Mouse (Mus musculus): ENCODE measurements around the gene Wbp11. TPM values are rescaled to one million over a fixed set of nuclear protein-coding genes. Genes with fewer than 3 reads are reported as not detected.

Gene Wbp11
- polyA plus RNA-seq (2015; fragmentation: Nextera tagmentation; extraction: Ambion mirVana): 60.4 and 66.9 TPM in 2 replicates

DNA sequence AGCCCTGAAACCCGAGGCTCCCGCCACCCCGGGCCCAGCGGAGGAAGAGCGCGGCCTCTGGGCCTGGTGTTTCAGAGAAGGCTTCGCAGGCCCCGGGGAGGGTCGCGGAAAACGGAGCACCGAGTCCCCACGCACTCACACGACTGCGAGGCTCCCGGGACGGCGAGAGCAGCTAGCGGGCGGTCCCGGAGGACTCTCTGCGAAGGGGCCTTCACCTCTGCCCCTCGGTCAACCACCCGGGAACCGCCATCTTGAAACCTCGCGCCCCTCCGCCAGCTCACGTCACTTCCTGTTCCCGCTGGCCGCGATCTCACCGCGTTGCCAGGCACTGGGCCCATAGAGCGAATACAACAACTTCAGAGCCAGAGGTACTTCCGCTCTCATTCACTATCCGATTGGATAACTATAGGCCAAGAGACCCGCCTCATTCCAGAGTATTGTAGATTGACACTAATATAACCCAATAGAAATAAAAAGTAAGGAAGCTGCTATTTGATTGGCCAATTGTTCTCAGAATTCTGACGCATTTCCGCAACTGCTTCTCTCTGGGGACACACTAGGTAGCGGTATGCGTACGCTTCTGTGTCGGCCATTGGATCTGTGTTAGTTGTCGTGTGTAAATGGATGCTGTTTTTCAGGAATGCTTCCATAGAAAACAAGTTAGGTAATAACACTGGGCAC is at the start of gene Wbp11:
Gene Wbp11 (minus strand): TSS at position 353 of the 681 bp plus-strand sequence.
- Histone ChIP-seq H3K4me2 (peak within 1 kb of the TSS; percentile 72), H3K27ac (peak within 1 kb of the TSS; percentile 84), H3K4me1 (replicated peaks) (peaks cover 6% of the 10 kb centered on the region), H3K36me3 (peaks cover 22% of the 10 kb centered on the region), H3K9ac (peak within 1 kb of the TSS; percentile 97), H3K9me3 (replicated peaks) (no peaks in the 10 kb centered on the region), H3K4me3 (peak within 1 kb of the TSS; percentile 73), H3K27me3 (no peaks in the 10 kb centered on the region)
- ATAC-seq (replicated peaks; ENCODE audit: insufficient number of reproducible peaks, insufficient read depth, low FRiP score, low read depth): peak; percentile 100
- under 1% methylated on average over 45 of the region's 45 CpGs for WGBS

DNA sequence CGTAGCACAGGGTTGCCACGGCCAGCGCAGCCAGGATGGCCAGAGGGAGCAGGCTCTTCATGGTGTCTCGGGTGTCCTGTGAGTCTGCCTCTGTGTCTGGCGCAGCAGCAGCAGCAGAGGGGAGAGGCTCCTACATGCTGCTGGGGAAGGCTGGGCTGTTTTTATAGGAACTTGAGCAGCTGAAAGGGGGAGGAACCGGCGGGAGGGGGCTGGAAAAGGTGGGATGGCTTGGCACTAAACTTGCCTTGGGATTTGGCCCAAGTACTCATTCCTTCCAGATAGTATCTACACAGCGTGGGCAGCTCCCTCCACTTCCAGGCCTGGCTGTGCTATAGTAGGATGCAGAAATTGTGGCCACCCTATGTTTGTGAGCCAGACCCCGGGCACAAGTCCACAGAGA is 47.6 kb upstream of the Wbp11 start, which contains the start of gene Mgp:
Gene Mgp (minus strand): TSS at position 154 of the 400 bp plus-strand sequence.
- Histone ChIP-seq H3K9ac (peak within 1 kb of the TSS; percentile 48), H3K36me3 (no peaks in the 10 kb centered on the region), H3K4me1 (replicated peaks) (peaks cover 19% of the 10 kb centered on the region), H3K27ac (peak within 1 kb of the TSS; percentile 84), H3K27me3 (no peaks in the 10 kb centered on the region), H3K4me2 (peak within 1 kb of the TSS; percentile 54), H3K4me3 (peak within 1 kb of the TSS; percentile 48), H3K9me3 (replicated peaks) (no peaks in the 10 kb centered on the region)
- peak; percentile 83 for ATAC-seq (replicated peaks; ENCODE audit: insufficient number of reproducible peaks, insufficient read depth, low FRiP score, low read depth)
- WGBS: 18% methylated on average over 9 of the region's 9 CpGs

DNA sequence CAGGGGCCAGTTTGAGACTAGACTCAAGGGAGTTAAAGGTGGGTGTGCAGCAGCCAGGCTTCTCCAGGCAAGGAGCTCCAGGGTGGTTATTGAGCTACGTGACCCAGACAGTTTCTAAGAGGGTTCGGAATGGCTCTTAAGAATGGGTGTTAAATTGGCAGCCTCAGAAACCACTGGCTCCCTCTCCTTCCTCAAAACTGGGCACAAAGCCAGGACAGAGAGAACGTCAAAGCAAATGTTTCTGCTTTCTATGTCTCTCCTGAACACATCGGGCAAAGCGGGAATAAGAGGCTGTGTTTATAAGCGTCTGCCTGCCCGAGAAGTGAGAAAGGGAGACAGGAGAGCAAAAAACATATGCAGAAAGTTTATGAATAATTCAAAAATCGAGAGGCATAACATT is 46.6 kb upstream of the Wbp11 start:
- peak; percentile 59; the same call in 1 of the 2 replicates for ATAC-seq (replicated peaks; ENCODE audit: insufficient number of reproducible peaks, insufficient read depth, low FRiP score, low read depth)
- peak overlapping the region; percentile 41; the same call in 1 of the 2 replicates for H3K9ac ChIP-seq
- H3K9me3 ChIP-seq (replicated peaks): no peaks in the 10 kb centered on the region
- peak overlapping the region; percentile 84 for H3K27ac ChIP-seq
- peak overlapping the region; percentile 37 for H3K4me3 ChIP-seq
- peaks cover 19% of the 10 kb centered on the region for H3K4me1 ChIP-seq (replicated peaks)
- no peaks in the 10 kb centered on the region for H3K36me3 ChIP-seq
- 19% methylated on average over 8 of the region's 8 CpGs for WGBS
- no peaks in the 10 kb centered on the region for H3K27me3 ChIP-seq
- peak overlapping the region; percentile 54 for H3K4me2 ChIP-seq

DNA sequence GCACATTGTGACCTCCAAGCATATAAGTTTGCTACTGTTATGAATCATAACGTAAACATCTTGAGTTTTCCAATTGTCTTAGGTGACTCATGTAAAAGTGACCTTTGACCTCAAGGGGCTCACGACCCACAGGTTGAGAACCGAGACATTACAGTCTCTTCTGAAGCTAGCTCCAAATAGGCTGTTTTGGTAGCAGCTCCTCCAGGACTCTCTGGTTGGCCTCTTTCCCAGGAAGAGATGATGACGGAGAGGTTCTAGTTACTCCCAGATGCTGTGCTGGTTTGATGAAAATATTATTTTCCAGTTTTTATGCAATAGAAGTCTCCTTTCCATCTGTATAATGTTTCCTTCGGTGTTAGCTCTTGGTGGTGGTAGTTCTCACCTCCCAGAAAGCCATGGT is 40.9 kb upstream of the Wbp11 start:
- Histone ChIP-seq H3K27ac (no peak overlapping the region), H3K27me3 (no peaks in the 10 kb centered on the region), H3K9ac (no peak overlapping the region), H3K4me2 (no peak overlapping the region), H3K36me3 (no peaks in the 10 kb centered on the region), H3K9me3 (replicated peaks) (no peaks in the 10 kb centered on the region), H3K4me3 (no peak overlapping the region), H3K4me1 (replicated peaks) (peaks cover under 1% of the 10 kb centered on the region; the same call in 1 of the 2 replicates)
- ATAC-seq (replicated peaks; ENCODE audit: insufficient number of reproducible peaks, insufficient read depth, low FRiP score, low read depth): no peak
- 67% methylated on average over 5 of the region's 5 CpGs for WGBS

DNA sequence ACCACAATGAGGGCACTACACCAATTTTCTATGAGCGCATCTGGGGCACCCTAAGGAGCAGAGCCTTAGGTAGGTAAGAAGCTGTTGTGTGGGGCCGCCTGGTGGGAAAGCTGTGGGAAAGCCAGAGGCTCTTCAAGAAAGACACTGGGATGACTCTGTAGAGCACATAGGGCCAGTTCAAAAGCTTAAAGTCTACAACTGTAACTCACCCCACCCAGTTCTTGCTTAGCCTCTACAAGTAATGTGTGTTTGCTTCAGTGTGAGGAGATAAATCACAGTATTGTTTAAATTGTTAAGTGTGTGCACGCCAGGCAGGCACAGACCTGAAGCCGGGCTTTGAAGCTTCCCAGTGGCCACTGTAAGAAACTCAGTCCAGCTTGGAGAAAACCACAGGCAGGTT is 38.1 kb upstream of the Wbp11 start:
- Histone ChIP-seq H3K4me3 (no peak overlapping the region), H3K4me2 (no peak overlapping the region), H3K9me3 (replicated peaks) (no peaks in the 10 kb centered on the region), H3K27ac (no peak overlapping the region), H3K27me3 (no peaks in the 10 kb centered on the region), H3K4me1 (replicated peaks) (peaks cover 3% of the 10 kb centered on the region; the same call in 1 of the 2 replicates), H3K36me3 (no peaks in the 10 kb centered on the region), H3K9ac (no peak overlapping the region)
- no peak for ATAC-seq (replicated peaks; ENCODE audit: insufficient number of reproducible peaks, insufficient read depth, low FRiP score, low read depth)
- WGBS: 82% methylated on average over 4 of the region's 4 CpGs

DNA sequence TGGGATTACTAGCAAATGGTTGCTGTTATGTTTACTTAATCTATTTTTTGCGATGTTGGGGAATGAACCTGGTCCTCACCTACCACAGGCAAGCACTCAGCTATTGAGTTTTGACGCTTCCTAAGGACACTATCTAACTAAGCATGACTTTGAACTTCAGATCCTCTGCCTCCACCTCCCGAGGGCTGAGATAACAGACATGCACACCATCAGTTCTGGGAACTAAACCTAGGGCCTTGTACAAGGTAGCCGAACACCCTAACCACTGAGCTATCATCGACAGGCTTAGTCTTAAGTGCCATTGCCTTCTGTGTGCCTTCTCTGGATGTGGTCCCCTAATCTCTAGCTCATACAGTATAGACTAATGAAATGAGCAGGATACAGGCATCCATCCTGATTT is 37.3 kb upstream of the Wbp11 start:
- Histone ChIP-seq H3K4me3 (no peak overlapping the region), H3K27me3 (no peaks in the 10 kb centered on the region), H3K36me3 (no peaks in the 10 kb centered on the region), H3K9me3 (replicated peaks) (no peaks in the 10 kb centered on the region), H3K9ac (no peak overlapping the region), H3K4me2 (no peak overlapping the region), H3K4me1 (replicated peaks) (peaks cover 9% of the 10 kb centered on the region), H3K27ac (no peak overlapping the region)
- 83% methylated on average over 5 of the region's 5 CpGs for WGBS
- no peak for ATAC-seq (replicated peaks; ENCODE audit: insufficient number of reproducible peaks, insufficient read depth, low FRiP score, low read depth)

DNA sequence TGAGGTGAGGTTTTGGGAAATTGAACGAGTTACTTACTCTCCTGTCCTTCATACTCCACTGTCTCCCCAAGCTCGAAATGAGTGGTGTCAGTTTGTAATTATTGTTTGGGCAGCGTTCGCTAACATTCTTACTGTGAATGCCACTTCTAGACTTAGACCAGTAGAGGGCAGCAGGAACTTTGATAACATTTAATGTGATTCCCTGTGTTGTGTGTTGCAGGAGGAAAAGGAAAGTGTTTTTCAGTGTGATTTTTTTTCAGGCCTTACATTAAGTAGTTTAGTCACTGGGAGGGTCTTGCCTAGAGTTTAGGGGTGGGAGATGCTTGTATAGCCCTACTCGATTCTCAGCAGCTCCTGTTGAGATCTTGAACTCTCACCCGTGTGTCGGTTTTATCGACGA is 33.0 kb upstream of the Wbp11 start:
- Histone ChIP-seq H3K4me2 (peak overlapping the region; percentile 21; the same call in 1 of the 2 replicates), H3K36me3 (no peaks in the 10 kb centered on the region), H3K9me3 (replicated peaks) (no peaks in the 10 kb centered on the region), H3K4me1 (replicated peaks) (peaks cover 46% of the 10 kb centered on the region), H3K27me3 (no peaks in the 10 kb centered on the region), H3K27ac (peak overlapping the region; percentile 95), H3K9ac (0 out of 2 replicates have a peak overlapping the region, but pooled peaks have one; percentile 3), H3K4me3 (no peak overlapping the region)
- WGBS: 32% methylated on average over 9 of the region's 9 CpGs
- ATAC-seq (replicated peaks; ENCODE audit: insufficient number of reproducible peaks, insufficient read depth, low FRiP score, low read depth): no peak

DNA sequence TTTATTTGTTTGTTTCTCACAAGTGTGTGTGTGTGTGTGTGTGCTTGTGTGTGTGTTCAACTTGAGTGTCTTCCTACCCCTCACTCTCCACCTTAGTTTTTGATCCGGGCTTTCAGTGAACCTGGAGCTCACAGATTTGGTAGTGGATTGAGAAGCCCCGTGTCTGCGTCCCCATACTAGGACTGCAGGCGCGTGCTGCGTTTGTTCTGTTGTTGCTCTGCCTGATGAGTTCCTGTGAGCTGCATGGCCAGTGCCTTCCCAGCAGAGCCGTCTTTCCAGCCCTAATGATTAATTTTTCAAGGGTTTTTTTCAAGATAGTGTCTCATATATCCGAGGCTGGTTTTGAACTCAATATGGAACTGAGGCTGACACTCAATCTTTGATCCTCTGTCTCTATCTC is 30.4 kb upstream of the Wbp11 start:
- Histone ChIP-seq H3K36me3 (no peaks in the 10 kb centered on the region), H3K4me3 (no peak overlapping the region), H3K9ac (no peak overlapping the region), H3K27ac (peak overlapping the region; percentile 95), H3K9me3 (replicated peaks) (no peaks in the 10 kb centered on the region), H3K27me3 (no peaks in the 10 kb centered on the region), H3K4me2 (peak overlapping the region; percentile 64; the same call in 1 of the 2 replicates), H3K4me1 (replicated peaks) (peaks cover 54% of the 10 kb centered on the region)
- ATAC-seq (replicated peaks; ENCODE audit: insufficient number of reproducible peaks, insufficient read depth, low FRiP score, low read depth): no peak
- WGBS: 39% methylated on average over 8 of the region's 8 CpGs

DNA sequence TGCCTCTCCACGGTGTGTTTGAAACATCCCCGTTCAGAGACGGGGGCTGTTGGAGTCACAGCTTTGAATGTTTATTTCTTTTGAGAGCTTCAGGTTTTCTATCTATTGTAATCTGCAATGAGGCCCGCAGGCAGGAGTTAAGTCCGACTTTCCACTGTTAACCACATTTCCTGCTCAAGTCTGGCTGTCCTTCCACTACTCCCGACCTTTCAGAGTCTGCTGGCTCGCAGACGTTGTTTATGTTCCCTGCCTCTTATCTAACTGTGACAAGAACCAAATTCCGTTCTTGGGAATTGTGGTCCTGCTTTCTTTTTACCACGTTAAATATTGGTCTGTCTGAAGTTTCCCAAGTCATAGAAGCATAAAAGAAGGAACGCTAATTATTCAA is 29.8 kb upstream of the Wbp11 start:
- ATAC-seq (replicated peaks; ENCODE audit: insufficient number of reproducible peaks, insufficient read depth, low FRiP score, low read depth): peak; percentile 78
- Histone ChIP-seq H3K27ac (peak overlapping the region; percentile 95), H3K4me1 (replicated peaks) (peaks cover 55% of the 10 kb centered on the region), H3K4me3 (peak overlapping the region; percentile 41), H3K36me3 (no peaks in the 10 kb centered on the region), H3K9me3 (replicated peaks) (no peaks in the 10 kb centered on the region), H3K4me2 (peak overlapping the region; percentile 64), H3K27me3 (no peaks in the 10 kb centered on the region), H3K9ac (peak overlapping the region; percentile 46)
- 4% methylated on average over 11 of the region's 11 CpGs for WGBS

DNA sequence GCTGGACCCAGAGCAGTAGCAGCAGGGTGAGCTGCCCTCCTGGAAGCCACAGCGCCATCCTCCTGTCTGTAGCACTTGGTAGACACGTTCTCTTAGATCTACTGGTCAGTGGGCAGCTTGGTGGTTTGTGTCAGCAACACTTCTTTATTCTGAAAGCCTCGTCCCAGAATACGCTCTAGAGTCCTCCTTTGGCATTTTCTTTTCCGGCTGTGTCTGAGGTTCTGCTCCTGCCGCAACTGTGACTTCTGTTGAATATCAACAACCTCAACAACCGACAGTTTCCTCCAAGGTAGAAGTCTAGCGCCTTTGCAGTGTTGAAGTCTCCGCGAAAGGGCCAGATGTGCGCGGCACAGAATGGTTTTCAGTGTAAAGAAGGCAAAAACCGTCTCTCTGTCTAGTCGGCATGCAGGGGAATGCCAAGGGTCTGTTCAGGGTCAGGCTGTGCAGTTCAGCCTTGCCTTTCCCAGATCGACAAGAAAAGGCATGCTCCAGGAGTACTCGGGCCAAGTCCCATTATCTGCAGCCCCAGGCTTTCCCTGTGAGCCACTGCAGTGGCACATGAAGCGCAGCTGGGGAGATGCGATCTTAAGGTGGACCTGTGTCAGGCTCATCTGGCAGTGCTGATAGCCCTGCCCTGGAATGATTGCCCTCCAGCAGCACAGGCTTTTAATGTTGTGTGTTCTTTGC is 29.3 kb upstream of the Wbp11 start, which contains the start of gene Art4:
Gene Art4 (minus strand): TSS at position 548 of the 687 bp plus-strand sequence.
- 14% methylated on average over 18 of the region's 18 CpGs for WGBS
- peak; percentile 53 for ATAC-seq (replicated peaks; ENCODE audit: insufficient number of reproducible peaks, insufficient read depth, low FRiP score, low read depth)
- Histone ChIP-seq H3K4me3 (peak within 1 kb of the TSS; percentile 43), H3K27ac (peak within 1 kb of the TSS; percentile 95), H3K27me3 (no peaks in the 10 kb centered on the region), H3K9ac (peak within 1 kb of the TSS; percentile 46), H3K4me2 (peak within 1 kb of the TSS; percentile 64), H3K36me3 (no peaks in the 10 kb centered on the region), H3K9me3 (replicated peaks) (no peaks in the 10 kb centered on the region), H3K4me1 (replicated peaks) (peaks cover 58% of the 10 kb centered on the region)

DNA sequence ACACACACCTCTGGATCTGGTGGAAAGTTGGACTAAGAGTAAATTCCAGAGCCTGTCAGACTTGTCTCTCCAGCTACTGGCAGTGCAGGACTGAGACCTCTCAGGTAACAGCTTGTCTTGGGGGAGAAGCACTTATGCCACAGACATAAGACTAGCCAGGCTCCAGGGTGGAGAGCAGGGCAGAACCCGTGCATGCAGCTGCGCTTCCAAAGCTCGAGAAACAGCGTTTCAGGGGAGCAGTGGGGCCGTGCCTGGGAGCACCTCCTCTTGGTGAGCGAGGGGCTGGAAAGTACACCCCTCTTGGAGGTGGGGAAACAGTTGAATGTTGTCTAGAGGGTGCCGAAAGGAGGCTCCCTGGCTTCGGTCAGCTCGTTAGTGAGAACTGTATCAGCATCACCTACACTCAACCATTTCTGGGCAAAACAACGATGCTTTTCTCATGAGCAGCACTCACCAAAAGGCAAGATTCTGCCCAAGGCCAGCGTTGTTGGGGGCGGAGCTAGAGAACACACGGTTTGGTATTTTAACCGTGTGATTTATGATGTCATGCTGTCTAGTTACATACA is 28.1 kb upstream of the Wbp11 start:
- H3K9me3 ChIP-seq (replicated peaks): no peaks in the 10 kb centered on the region
- peak overlapping the region; percentile 43 for H3K4me3 ChIP-seq
- peak overlapping the region; percentile 95 for H3K27ac ChIP-seq
- H3K4me2 ChIP-seq: peak overlapping the region; percentile 64
- H3K9ac ChIP-seq: peak overlapping the region; percentile 41
- 19% methylated on average over 14 of the region's 14 CpGs for WGBS
- ATAC-seq (replicated peaks; ENCODE audit: insufficient number of reproducible peaks, insufficient read depth, low FRiP score, low read depth): no peak; the same call in 1 of the 2 replicates
- H3K36me3 ChIP-seq: no peaks in the 10 kb centered on the region
- no peaks in the 10 kb centered on the region for H3K27me3 ChIP-seq
- H3K4me1 ChIP-seq (replicated peaks): peaks cover 55% of the 10 kb centered on the region

Data from heart, embryonic 15.5 days (tissue).